Mouse (Mus musculus) brain, adult 2 months (tissue): ENCODE measurements at regions not wholly inside any gene's neighbourhood (a gene's known extent, or its start where the extent isn't known, plus 50 kb on each side); places are given as distances from the start of the nearest gene placed in this dataset.

Source experiments
- DNase-seq: peaks from one replicate; pipeline ENCODE4 v3.0.0; 2011; ENCODE audit warnings: low read depth, low spot score

- no peak for DNase-seq
Measured at GRCm38 (mm10) chr4:87667556-87668154, 365.5 kb downstream of the Mllt3 start.

- no peak for DNase-seq
Measured at GRCm38 (mm10) chr4:87665149-87665548, 368.0 kb downstream of the Mllt3 start.

DNA sequence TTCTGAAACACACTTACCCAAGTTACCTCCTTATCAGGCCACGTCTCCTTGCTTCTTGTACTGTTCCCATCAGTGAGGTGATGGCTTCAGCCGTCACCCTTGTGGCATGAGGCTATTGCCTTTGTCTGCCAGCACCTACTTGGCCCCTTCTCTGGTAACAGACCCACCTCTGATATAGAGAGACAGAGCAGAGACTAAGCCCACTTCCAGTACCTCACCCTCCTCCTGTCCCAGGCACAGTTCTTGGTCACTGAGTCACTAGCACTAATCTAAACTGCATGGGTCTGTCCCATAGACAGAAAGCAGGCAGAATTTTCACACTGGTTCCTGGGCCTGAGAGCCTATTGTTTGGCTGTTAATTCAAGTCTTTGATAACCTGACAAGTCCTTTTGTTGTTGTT lies 370.3 kb downstream of the Mllt3 start:
- DNase-seq: no peak

DNA sequence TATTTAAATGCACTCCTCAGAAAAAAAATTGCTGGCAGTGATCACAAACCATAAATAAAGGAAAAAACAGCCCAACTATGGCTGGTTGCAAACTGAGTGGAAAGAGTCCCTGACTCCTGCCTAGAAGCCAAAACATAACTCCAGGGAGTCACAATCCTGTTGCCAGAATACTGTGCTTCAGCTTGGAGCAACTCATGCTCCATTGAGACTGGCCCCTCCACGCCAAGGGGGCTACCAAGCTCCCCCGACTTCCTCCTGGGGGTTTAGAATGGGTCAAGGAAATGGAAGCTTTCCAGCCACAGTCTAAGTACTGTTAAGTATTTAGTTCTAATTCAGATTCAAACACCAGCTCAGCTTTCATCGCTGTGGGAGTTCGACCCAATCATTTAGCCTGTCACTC lies 374.8 kb downstream of the Mllt3 start:
- peak; percentile 23 for DNase-seq

DNA sequence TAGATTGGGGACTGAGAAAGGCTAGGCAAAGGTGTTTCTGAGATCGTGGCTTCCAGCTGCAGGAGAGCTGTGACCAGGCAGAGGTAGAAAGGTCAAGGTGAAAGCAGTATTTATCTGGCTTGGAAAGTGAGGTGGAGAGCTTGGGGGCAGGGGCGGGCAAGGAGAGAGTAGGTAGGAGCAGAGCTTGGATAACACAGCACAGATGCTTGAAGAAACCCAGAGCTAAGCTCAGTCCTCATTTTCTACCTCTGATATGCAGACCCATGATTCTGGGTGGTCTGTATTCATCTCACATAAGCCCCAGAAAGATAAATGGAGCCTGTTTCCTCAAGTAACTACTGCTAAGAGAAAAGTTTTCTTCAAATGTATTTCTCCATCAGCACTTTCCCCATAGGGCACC lies 375.3 kb downstream of the Mllt3 start:
- DNase-seq: no peak

DNA sequence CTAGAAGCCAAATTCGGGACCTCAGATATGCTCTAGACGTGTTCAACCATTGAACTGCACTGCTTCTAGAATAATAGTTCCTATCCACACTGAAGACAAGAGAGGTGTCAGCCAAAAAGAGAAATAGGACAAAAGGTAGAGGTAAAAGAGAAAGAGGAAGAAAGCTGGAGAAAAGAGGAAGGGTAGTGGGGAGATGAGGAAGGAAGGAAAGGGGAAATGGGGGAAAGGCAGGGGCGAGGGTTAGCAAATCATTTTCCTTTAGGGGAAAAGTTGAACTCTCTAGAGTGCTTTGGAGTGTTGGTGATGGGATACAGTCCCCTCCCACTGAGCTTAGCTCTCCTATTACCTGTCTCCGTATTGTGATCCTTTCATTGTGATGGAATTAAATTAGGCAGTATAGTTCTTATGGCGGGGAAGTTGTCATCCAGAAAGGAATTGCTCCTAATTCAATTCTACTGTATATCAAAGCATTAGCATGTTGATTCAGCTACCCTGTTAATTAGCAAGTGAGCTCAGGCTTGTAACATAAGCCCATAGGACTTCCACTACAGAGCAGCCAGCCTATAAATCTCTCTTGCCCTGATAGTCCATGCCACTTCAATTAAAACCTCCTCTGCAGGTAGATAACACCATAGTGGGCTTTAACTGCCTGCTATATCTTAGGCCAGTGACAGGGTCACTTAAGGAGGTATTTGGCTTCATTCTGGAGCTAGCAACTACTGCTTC lies 379.6 kb downstream of the Mllt3 start:
- DNase-seq: no peak

DNA sequence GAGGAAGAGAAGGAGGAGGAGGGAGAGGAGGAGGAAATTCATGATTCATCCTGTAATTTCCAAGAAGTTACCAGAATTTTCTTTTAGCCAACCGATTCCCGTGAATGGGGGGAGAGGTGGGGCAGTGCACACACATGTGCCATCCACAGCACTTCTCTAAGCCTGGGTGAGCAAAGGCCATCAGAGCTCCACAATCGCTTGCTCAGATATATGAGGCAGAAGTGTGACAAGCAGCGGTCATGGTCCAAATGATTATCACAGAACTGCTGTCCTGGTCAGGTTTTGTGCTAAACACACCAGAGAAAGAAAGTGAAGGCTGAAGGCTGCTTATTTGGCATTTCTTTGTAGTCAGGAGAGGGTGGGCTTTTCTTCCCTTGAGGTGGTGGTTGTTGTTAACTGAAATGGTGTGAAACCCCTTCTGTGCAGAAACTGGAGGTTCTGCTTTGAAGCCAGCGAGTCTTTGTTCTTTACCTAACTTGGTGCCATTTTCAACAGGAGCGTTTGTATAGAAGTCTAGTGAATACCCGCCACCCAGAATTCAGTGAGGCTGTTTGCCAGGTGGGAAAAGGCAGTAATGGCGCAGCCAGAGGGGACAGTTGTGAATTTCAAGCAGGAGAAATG lies 380.7 kb downstream of the Mllt3 start:
- DNase-seq: no peak

DNA sequence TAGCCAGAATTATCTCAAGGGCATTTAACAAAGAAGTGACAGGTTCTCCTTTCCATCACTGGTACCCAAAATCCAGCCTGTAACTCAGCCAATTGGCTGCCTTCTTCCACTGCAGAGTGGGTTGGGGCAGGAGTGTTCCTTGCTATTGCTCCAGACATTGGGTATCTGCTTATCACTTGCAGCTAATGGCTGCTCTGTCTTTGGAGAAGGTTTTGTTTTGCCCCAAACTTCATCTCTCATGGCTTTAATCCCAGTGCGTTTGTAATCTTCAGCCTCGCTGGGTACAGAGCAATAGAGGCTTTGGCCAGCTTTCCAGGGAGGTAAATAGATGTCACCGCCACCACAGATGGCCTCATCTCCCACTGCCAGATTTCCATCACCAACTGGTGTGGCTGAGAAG lies 381.9 kb downstream of the Mllt3 start:
- peak; percentile 62 for DNase-seq

- DNase-seq: peak; percentile 55
Measured at GRCm38 (mm10) chr4:87650837-87651236, 382.3 kb downstream of the Mllt3 start.

GRCm38 (mm10) chr4:87650393-87650792 lies 382.8 kb downstream of the Mllt3 start:
- DNase-seq: no peak

- no peak for DNase-seq
Measured at GRCm38 (mm10) chr4:87648919-87649318, 384.2 kb downstream of the Mllt3 start.

DNA sequence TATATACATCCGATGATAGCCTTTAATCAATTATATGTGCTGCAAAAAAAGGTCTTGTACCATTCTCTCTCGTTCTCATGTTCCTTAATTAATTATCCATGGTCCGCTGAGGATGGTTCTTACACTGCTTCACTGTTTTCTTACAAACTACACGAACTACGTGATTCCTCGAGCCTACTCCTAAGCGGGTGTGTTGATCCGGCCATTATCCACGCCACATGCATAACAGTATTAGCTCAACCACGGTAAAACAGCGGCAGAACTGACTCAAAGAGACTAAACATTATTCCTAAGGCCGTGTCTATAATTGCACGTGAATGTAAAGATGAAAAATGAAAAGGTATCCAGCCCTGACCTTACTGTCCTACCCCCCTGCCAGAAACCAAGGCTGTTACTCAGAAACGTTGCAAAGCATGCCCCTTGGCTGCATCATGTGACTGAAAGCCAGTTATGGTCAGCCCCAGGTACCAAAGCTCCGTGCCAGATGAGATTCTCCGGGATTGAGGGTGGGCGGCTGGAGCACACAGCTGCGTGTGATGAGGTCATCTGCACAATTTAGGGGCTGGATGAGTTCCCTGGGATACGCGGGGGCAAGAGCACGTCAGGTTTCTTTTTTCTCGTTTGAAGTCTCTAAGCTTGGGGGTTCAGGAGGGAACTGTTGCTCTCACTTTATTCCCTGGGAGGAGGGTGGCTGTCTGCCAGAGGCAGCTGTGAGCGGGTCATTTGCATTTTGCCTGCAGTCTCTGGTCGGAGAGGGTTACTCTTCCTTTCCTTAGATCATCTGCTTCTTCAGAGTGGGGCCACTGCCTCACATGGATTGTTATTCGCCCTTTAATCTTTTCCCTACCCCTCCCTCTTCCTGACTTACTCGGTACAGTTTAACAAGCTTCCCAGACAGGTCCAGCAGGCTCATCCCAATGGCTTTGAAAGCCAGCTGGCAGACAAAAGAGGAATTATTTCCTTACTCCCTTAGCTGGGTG lies 384.9 kb downstream of the Mllt3 start:
- peak; percentile 45 for DNase-seq

GRCm38 (mm10) chr4:87642002-87642401 lies 391.2 kb downstream of the Mllt3 start:
- no peak for DNase-seq

DNA sequence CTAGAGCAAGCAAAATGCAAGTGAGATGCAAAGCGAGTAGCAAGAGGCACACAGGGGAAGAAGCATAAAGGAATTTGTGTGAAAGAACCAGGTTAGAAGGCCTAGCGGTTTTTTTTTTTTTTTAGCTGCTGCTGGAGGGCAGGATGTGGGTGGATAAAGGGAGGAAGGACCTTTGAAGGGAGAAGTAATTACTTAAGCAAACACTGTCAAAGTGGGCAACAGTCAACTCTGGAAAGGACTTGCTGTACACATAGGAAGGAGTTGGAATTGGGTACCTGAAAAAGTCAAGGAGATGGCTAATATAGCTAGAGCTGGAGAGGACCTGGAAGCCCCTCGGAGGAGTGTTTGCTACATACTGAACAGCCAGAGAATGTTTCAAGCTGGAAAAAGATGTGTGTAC lies 391.6 kb downstream of the Mllt3 start:
- no peak for DNase-seq

- peak; percentile 41 for DNase-seq
Measured at GRCm38 (mm10) chr4:87638380-87638646, 394.9 kb downstream of the Mllt3 start.

DNA sequence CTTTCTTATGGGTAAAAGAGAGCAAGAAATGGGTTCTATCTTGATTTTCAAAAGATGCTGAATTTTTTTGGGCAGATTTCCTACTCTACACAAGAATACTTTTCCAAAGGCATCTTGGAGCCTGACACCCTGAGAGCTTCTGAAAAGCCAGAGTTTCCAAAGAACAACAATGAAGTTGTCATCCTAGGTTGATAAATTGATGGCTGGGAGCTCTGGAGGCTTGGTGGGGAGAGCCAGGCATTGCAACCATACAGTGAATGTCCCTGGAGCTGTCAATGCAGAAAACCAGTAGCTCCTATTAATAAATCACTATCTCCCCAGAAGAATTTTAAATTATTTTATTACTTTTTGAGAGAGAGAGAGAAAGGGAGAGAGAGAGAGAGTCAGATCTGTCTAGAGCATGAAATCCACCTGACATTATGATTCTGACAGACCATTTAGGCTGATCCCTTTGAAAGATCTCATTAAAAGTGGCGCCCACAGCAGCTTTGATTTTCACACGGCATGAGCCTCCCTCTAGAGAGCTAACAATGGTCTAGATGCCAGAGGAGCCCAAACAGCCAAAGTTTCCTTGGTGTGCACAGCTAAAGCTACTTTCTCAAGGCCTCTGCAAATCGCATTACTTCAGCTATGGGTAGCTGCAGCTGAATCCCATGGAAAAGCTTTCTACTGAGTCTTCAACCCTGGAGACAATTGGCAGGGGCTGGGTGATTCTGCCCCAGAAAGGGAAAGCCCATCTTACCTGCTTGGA lies 395.4 kb downstream of the Mllt3 start:
- no peak for DNase-seq

DNA sequence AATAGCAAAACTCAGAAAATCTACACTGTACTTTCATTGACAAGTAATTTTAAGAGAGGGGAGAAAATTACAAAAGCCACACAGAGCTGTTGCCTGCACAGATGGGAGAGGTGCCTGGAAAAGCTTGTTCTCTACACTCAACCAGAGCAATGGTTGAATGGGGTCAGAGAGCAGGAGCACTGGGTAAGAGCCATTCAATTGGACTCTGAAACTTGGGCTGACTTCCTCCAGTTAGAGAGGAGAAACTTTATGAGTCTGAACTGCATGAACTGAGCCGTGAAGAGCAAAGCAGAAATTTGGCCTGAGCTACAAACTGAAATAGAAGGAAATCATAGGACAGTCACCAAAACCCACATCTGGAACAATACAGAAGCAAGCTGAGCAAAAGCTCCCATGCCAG lies 380.8 kb upstream of the Slc24a2 start:
- DNase-seq: no peak

GRCm38 (mm10) chr4:87593644-87594043 lies 363.4 kb upstream of the Slc24a2 start:
- no peak for DNase-seq

DNA sequence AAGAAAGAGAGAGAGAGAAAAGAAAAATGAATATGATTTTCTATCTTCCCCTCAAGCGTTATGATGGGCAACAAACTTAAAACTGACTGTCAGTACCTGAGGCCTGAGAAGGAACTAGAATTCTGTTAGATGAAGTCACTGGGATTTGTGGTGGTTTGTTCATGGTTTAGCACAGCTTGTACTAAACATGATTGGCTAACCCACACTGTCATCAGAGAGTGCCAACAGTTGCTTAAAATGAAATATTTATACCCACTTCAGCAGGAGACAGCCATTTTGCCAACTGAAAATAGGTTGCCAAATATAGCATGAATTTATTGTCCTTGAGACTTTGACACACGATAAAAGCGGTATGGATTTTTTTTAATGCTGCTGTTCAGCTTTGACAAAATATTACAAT lies 360.5 kb upstream of the Slc24a2 start:
- DNase-seq: no peak

DNA sequence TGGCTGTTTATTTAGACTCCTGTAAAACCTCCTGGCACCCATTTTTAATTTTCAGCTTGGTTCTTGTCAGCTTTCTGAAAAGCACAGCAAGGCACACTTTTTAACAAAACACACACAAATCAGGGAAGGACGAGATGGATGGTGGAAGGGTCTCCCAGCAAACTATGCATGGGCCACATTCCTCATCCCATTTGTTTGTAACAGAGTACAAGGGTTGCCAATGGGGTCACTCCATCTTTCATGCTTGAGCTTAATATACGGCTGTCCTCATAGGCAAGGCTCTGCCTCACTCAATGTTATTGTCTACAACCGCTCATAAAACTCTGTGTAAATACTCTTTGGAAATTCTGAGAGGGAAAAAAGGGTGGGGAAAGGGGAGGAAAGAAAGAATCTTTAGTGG lies 347.9 kb upstream of the Slc24a2 start:
- no peak for DNase-seq

- no peak for DNase-seq
Measured at GRCm38 (mm10) chr4:87570950-87571349, 340.7 kb upstream of the Slc24a2 start.
